ENCODE assay signal across 10 mouse cellular contexts in genomic region chr17:5748501-5748894, GRCm38 (mm10).
DNase-seq lines count a peak whose midpoint lies in the region; ATAC-seq and TF ChIP-seq lines count a peak whose summit lies in the region.
"Had no signal": no experiment of that assay in that cellular context is flagged by ENCODE, and none has a peak within 500 bp of the region (broad histone marks: within the 10 kb centered on the region; RNA-seq: fewer than 3 reads in every experiment).

No protein-coding gene starts in this region.

- H3K4me2 ChIP-seq in liver, embryonic 14.5 days (ENCODE audit: low read depth): no peak overlapping the region
- H3K4me2 ChIP-seq in liver, embryonic 12.5 days: no peak overlapping the region

- H3K9ac ChIP-seq in liver, embryonic 14.5 days (replicated peaks): no peak overlapping the region
- no peak overlapping the region for H3K9ac ChIP-seq in liver, embryonic 12.5 days
- H3K9ac ChIP-seq: stomach, embryonic 15.5 days had no signal

- ATAC-seq in liver, embryonic 14.5 days (ENCODE audit: insufficient read depth): no peak
- ATAC-seq in liver, embryonic 12.5 days: no peak

- H3K27ac ChIP-seq in liver, embryonic 14.5 days: no peak overlapping the region
- H3K27ac ChIP-seq in liver, embryonic 12.5 days: no peak overlapping the region

- WGBS in liver, embryonic 14.5 days (ENCODE audit: insufficient replicate concordance): 11% methylated on average over 4 of the region's 4 CpGs
- WGBS in liver, embryonic 12.5 days (ENCODE audit: insufficient replicate concordance): 7% methylated on average over 4 of the region's 4 CpGs

- no peak overlapping the region for H3K4me3 ChIP-seq in liver, embryonic 14.5 days (ENCODE audit: insufficient read depth in 1 of 2, low read depth in 2 of 2, low read length in 2 of 2)
- H3K4me3 ChIP-seq in liver, embryonic 12.5 days: no peak overlapping the region
- H3K4me3 ChIP-seq: erythroblast, embryonic 14.5 days; stomach, embryonic 15.5 days had no signal

- peak; percentile 51 for TF ChIP-seq CTCF in liver, embryonic 14.5 days (IDR thresholded peaks at IDR 0.05; ENCODE audit: low read depth)

- DNase-seq in adrenal gland, postnatal 14 days: peak; percentile 58
- DNase-seq in adrenal gland, adult 2 months: no peak
- peak in 2 of 3 experiments; percentile 26 to 40 for DNase-seq in liver, embryonic 14.5 days (ENCODE audit: low read depth in 3 of 3, low spot score in 3 of 3)
- DNase-seq in c-Kit-negative CD71-positive TER-119-positive erythroid progenitor cells, embryonic 14.5 days (ENCODE audit: low read depth, low spot score): peak; percentile 30
- DNase-seq in lung, postnatal 10 days: peak; percentile 49
- DNase-seq in ovary, adult 18-20 months (ENCODE audit: low spot score): no peak
- no peak for DNase-seq in kidney, adult 18-20 months

- no peaks in the 10 kb centered on the region for H3K4me1 ChIP-seq in liver, embryonic 14.5 days (replicated peaks; ENCODE audit: control insufficient read depth in 2 of 2, insufficient read depth in 2 of 2, low read length in 1 of 2)
- H3K4me1 ChIP-seq in liver, embryonic 12.5 days: peaks cover 13% of the 10 kb centered on the region

- TF ChIP-seq EP300 in liver, embryonic 14.5 days (IDR thresholded peaks at IDR 0.05; ENCODE audit: low read depth): no peak

- no peaks in the 10 kb centered on the region; the same call in 1 of the 2 replicates for H3K36me3 ChIP-seq in liver, embryonic 14.5 days (replicated peaks; ENCODE audit: control insufficient read depth, insufficient read depth, low read depth)
- H3K36me3 ChIP-seq in liver, embryonic 12.5 days: peaks cover 2% of the 10 kb centered on the region; the same call in 1 of the 2 replicates
- H3K36me3 ChIP-seq: stomach, embryonic 15.5 days had no signal

- no peaks in the 10 kb centered on the region for H3K9me3 ChIP-seq in liver, embryonic 14.5 days (ENCODE audit: control insufficient read depth, low read length)
- H3K9me3 ChIP-seq in liver, embryonic 12.5 days (replicated peaks): no peaks in the 10 kb centered on the region
- H3K9me3 ChIP-seq: stomach, embryonic 15.5 days had no signal

- H3K27me3 ChIP-seq in liver, embryonic 14.5 days (ENCODE audit: control insufficient read depth, insufficient read depth, low read length): no peaks in the 10 kb centered on the region
- H3K27me3 ChIP-seq in liver, embryonic 12.5 days (replicated peaks): no peaks in the 10 kb centered on the region
- H3K27me3 ChIP-seq: stomach, embryonic 15.5 days had no signal

Comparison
In these comparisons a context has a peak if more than half of its experiments do, and no peak if none do; other contexts are left out.
1. DNase-seq: peak in adrenal gland, postnatal 14 days (single experiment), liver, embryonic 14.5 days (2 of 3), c-Kit-negative CD71-positive TER-119-positive erythroid progenitor cells, embryonic 14.5 days (single experiment) and lung, postnatal 10 days (single experiment); none in adrenal gland, adult 2 months (single experiment), ovary, adult 18-20 months (single experiment) and kidney, adult 18-20 months (single experiment).